Mouse (Mus musculus) right cerebral cortex, postnatal 14 days (tissue): ENCODE measurements around the gene Olfr25.

ENCODE experiments used
- DNase-seq: peaks from one replicate; pipeline ENCODE4 v3.0.0; 2022

Gene Olfr25

GRCm38 (mm10) chr9:38328760-38329159, at the start of gene Olfr25:
Gene Olfr25, plus strand, starts transcription at chr9:38329060.
- DNase-seq, result no peak

- DNase-seq, result no peak
Measured at GRCm38 (mm10) chr9:38290807-38291206, 38.1 kb upstream of the Olfr25 start, which contains the start of gene Olfr896-ps1. Gene Olfr896-ps1, plus strand, starts transcription at chr9:38291107.

GRCm38 (mm10) chr9:38348111-38348510, 19.3 kb downstream of the Olfr25 start, which contains the start of gene Olfr898:
Gene Olfr898, plus strand, starts transcription at chr9:38348411.
- no peak for DNase-seq

- DNase-seq, result no peak
Measured at GRCm38 (mm10) chr9:38366596-38366995, 37.7 kb downstream of the Olfr25 start, which contains the start of gene Olfr250. Gene Olfr250, plus strand, starts transcription at chr9:38366896.

- DNase-seq, result no peak
Measured at GRCm38 (mm10) chr9:38376786-38377185, 47.9 kb downstream of the Olfr25 start, which contains the start of gene Olfr251. Gene Olfr251, plus strand, starts transcription at chr9:38377086.
